Mouse (Mus musculus) midbrain, embryonic 11.5 days (tissue): Measurements from ENCODE around the gene Sowaha. TPM values are rescaled to one million over a fixed set of nuclear protein-coding genes. Genes with fewer than 3 reads are reported as not detected.

Experiments used
- ATAC-seq: fragments of 200-750 bp; cut with Nextera tagmentation; 2 replicates; pipeline ENCODE4 v1.8.0; 2017; ENCODE audit warnings: moderate TSS enrichment, moderate library complexity; ENCODE audit not compliant: low FRiP score
- DNase-seq: peaks from one replicate; pipeline ENCODE4 v3.0.0; 2015; ENCODE audit warnings: low spot score; ENCODE audit errors: missing footprints
- H3K27ac ChIP-seq: fragments of 300-500 bp; sonication (generic); 2 replicates; pipeline ENCODE4 v1.5.1; 2014; ENCODE audit warnings: low read depth, low read length
- H3K27me3 ChIP-seq: fragments of 300-500 bp; sonication (generic); 2 replicates; pipeline ENCODE4 v1.6.1; 2014; ENCODE audit warnings: mild to moderate bottlenecking, low read length, moderate library complexity, mixed read lengths; ENCODE audit not compliant: control insufficient read depth, insufficient read depth
- H3K36me3 ChIP-seq: fragments of 300-500 bp; sonication (generic); 2 replicates; pipeline ENCODE4 v1.6.1; 2014; ENCODE audit warnings: mild to moderate bottlenecking, low read length, moderate library complexity, mixed read lengths; ENCODE audit not compliant: control insufficient read depth, insufficient read depth
- H3K4me1 ChIP-seq: fragments of 300-500 bp; sonication (generic); 2 replicates; pipeline ENCODE4 v1.6.1; 2014; ENCODE audit warnings: low read length; ENCODE audit not compliant: control insufficient read depth, insufficient read depth
- H3K4me2 ChIP-seq: fragments of 300-500 bp; sonication (generic); 2 replicates; pipeline ENCODE4 v1.6.1; 2014; ENCODE audit warnings: mild to moderate bottlenecking, moderate library complexity
- H3K4me3 ChIP-seq: fragments of 300-500 bp; sonication (generic); 2 replicates; pipeline ENCODE4 v1.5.1; 2014; ENCODE audit warnings: low read depth, low read length
- H3K9ac ChIP-seq: fragments of 300-500 bp; sonication (generic); 2 replicates; pipeline ENCODE4 v1.6.1; 2014; ENCODE audit warnings: low read length
- H3K9me3 ChIP-seq: fragments of 300-500 bp; sonication (generic); 2 replicates; pipeline ENCODE4 v1.6.1; 2016; ENCODE audit warnings: low read length; ENCODE audit not compliant: control insufficient read depth
- WGBS: fragments of 180-500 bp; shearing (Covaris S2); extraction: QIAGEN DNeasy Blood & Tissue Kit; methylation state at CpG from one replicate; pipeline ENCODE4 v1.1.7; 2014; 5-methylcytosine and 5-hydroxymethylcytosine counted together
- polyA plus RNA-seq: library from polyadenylated mRNA; unstranded; fragments of >200 nt; fragmentation: Nextera tagmentation; extraction: Ambion mirVana; gene quantifications from 2 replicates; pipeline ENCODE4 v1.2.1, GENCODE M21; 2014

The Sowaha gene
- polyA plus RNA-seq, 1 experiment from 2014 or later = 0.05 TPM

DNA sequence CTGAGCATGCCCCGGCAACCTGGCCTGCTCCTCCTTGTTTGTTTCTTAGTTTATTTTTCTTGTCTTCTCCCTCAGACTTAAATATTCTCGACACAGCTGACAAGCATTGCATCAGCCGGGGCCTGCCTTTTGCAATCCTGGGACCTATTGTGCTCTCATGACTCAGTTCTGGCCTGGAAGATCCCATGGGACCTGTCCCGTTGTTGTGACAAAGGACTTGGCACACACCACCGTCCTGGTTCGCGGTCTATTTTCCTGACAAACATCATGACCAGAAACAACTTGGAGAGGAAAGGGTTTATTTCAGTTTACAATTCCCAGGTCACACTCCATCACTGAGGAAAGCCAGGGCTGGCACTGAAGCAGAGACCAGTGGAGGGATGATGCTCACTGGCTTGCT lies 28.1 kb upstream of the Sowaha start:
- H3K27ac ChIP-seq = no peak overlapping the region
- no peaks in the 10 kb centered on the region for H3K27me3 ChIP-seq
- DNase-seq (no peak), ATAC-seq (no peak)
- no peak overlapping the region for H3K9ac ChIP-seq
- H3K9me3 ChIP-seq = no peaks in the 10 kb centered on the region
- no peak overlapping the region for H3K4me3 ChIP-seq
- H3K4me1 ChIP-seq = no peaks in the 10 kb centered on the region
- H3K36me3 ChIP-seq = no peaks in the 10 kb centered on the region
- H3K4me2 ChIP-seq = no peak overlapping the region
- WGBS = 74% methylated on average over 7 of the region's 7 CpGs

GRCm38 (mm10) chr11:53507098-53507805 lies 27.2 kb upstream of the Sowaha start:
- WGBS = 90% methylated on average over 9 of the region's 9 CpGs
- Histone ChIP-seq H3K9me3 (no peaks in the 10 kb centered on the region), H3K36me3 (no peaks in the 10 kb centered on the region), H3K27me3 (no peaks in the 10 kb centered on the region), H3K4me3 (no peak overlapping the region), H3K27ac (no peak overlapping the region), H3K4me2 (no peak overlapping the region), H3K9ac (no peak overlapping the region), H3K4me1 (no peaks in the 10 kb centered on the region)
- ATAC-seq (no peak), DNase-seq (no peak)

- Histone ChIP-seq H3K9me3 (no peaks in the 10 kb centered on the region), H3K4me1 (peaks cover 3% of the 10 kb centered on the region; the same call in 1 of the 2 replicates), H3K4me3 (no peak overlapping the region), H3K36me3 (no peaks in the 10 kb centered on the region), H3K27me3 (peaks cover 9% of the 10 kb centered on the region), H3K27ac (no peak overlapping the region), H3K4me2 (no peak overlapping the region), H3K9ac (no peak overlapping the region)
- WGBS = 74% methylated on average over 5 of the region's 5 CpGs
- no peak for ATAC-seq
- no peak for DNase-seq
Observed at GRCm38 (mm10) chr11:53505026-53505663, 25.1 kb upstream of the Sowaha start.

DNA sequence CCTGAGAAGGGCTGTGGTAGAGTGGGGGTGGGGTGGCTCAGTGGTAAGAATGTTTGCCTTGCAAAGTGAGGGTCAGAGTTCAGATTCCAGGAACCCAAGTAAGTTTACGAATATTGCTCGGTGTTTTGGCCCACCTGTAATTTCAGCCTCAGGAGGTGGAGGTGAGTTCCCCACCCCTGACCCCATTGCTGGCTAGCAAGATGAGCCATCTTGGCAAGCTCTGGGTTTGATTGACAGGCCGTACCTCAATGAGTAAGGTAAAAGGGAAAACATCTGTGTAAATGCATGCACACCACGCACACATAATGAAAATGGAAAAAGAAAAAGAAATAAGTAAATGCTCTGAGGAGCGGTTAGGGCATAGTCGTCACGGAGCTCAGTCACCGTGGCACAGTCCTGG lies 24.3 kb upstream of the Sowaha start:
- Histone ChIP-seq H3K36me3 (no peaks in the 10 kb centered on the region), H3K27me3 (peaks cover 14% of the 10 kb centered on the region), H3K4me2 (no peak overlapping the region), H3K4me3 (no peak overlapping the region), H3K27ac (no peak overlapping the region), H3K9ac (no peak overlapping the region), H3K9me3 (no peaks in the 10 kb centered on the region), H3K4me1 (peaks cover 3% of the 10 kb centered on the region; the same call in 1 of the 2 replicates)
- WGBS = 90% methylated on average over 8 of the region's 8 CpGs
- ATAC-seq (no peak), DNase-seq (no peak)

DNA sequence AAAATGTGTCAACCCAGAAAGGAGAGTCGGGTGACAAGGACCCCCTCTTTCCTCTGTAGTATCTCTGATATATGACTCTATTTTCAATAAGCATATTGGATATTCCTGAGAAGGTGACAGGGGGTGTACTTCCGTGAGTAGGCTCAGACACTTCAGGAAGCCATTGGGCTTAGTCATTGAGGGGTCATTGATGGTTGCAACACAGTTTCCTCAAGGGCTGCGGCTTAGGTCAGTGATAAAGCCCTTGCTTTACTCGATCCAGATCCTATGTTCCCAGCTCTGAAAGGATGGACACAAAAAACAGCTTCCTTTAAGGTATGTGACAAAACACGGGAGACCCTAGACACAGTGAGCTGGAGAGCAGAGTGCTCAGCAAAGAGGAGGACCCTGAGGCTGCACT lies 23.7 kb upstream of the Sowaha start:
- Histone ChIP-seq H3K4me2 (no peak overlapping the region), H3K9me3 (no peaks in the 10 kb centered on the region), H3K9ac (no peak overlapping the region), H3K4me3 (no peak overlapping the region), H3K4me1 (peaks cover 3% of the 10 kb centered on the region; the same call in 1 of the 2 replicates), H3K36me3 (no peaks in the 10 kb centered on the region), H3K27ac (no peak overlapping the region), H3K27me3 (peaks cover 15% of the 10 kb centered on the region)
- no peak for ATAC-seq
- WGBS = 83% methylated on average over 5 of the region's 5 CpGs
- DNase-seq = no peak

- no peaks in the 10 kb centered on the region for H3K36me3 ChIP-seq
- no peak overlapping the region for H3K4me2 ChIP-seq
- peaks cover 3% of the 10 kb centered on the region; the same call in 1 of the 2 replicates for H3K4me1 ChIP-seq
- H3K27me3 ChIP-seq = peaks cover 20% of the 10 kb centered on the region
- H3K9me3 ChIP-seq = no peaks in the 10 kb centered on the region
- H3K9ac ChIP-seq = no peak overlapping the region
- H3K27ac ChIP-seq = no peak overlapping the region
- no peak for ATAC-seq
- 84% methylated on average over 8 of the region's 8 CpGs for WGBS
- H3K4me3 ChIP-seq = no peak overlapping the region
- peak; percentile 75 for DNase-seq
Observed at GRCm38 (mm10) chr11:53502039-53502765, 22.1 kb upstream of the Sowaha start.

DNA sequence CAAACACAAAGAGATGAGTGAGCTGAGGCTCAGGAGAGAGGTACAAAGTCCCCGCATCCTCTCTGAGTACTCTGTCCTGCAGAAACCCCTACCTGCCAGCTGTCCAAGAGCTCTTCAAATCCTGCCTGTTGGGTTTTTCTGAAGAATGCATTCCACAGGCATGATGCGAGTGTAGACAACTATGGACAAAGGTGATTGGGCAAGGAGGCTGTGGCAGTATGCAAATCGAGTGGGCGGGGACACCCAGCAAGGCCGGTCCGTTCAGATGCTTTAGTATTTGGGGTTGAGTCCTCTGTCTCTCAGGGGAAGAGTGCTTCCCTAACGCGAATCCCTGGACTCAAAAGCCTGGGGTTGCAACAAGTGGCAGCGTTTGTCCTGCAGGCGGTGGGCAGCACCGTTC lies 20.5 kb upstream of the Sowaha start:
- Histone ChIP-seq H3K9ac (no peak overlapping the region), H3K4me1 (peaks cover 4% of the 10 kb centered on the region; the same call in 1 of the 2 replicates), H3K27ac (no peak overlapping the region), H3K36me3 (no peaks in the 10 kb centered on the region), H3K27me3 (peaks cover 28% of the 10 kb centered on the region), H3K9me3 (no peaks in the 10 kb centered on the region), H3K4me2 (no peak overlapping the region), H3K4me3 (no peak overlapping the region)
- ATAC-seq (no peak), DNase-seq (peak; percentile 86)
- WGBS = 9% methylated on average over 11 of the region's 11 CpGs

GRCm38 (mm10) chr11:53496946-53497345 lies 16.9 kb upstream of the Sowaha start:
- ATAC-seq (no peak), DNase-seq (no peak)
- H3K27ac ChIP-seq = no peak overlapping the region
- no peaks in the 10 kb centered on the region for H3K36me3 ChIP-seq
- H3K9me3 ChIP-seq = no peaks in the 10 kb centered on the region
- H3K4me1 ChIP-seq = peaks cover 18% of the 10 kb centered on the region
- H3K9ac ChIP-seq = no peak overlapping the region
- no peak overlapping the region for H3K4me2 ChIP-seq
- WGBS = 80% methylated on average over 6 of the region's 6 CpGs
- no peak overlapping the region for H3K4me3 ChIP-seq
- H3K27me3 ChIP-seq = peaks cover 28% of the 10 kb centered on the region

DNA sequence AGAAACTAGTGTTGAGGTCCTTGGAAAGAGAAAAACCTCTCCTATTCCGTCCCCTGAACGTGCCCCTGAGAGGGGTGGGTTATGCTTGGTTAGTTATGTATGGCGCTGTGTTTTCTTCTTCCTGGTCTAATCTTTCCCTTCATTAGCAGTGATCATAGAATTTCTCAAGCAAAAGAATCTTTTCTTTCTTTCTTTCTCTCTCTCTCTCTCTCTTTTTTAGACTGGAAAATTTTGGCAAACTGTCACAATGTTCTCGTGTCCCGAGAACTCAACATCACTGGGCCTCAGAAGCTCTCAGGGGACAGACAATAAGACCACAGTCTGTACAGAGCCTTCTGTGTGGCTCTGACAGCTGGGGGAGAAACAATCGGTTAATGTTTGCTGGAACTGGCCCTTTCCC lies 15.3 kb upstream of the Sowaha start:
- no peak for DNase-seq
- no peaks in the 10 kb centered on the region for H3K9me3 ChIP-seq
- no peak for ATAC-seq
- peak overlapping the region; percentile 35; the same call in 1 of the 2 replicates for H3K27ac ChIP-seq
- H3K4me1 ChIP-seq = peaks cover 22% of the 10 kb centered on the region
- H3K9ac ChIP-seq = no peak overlapping the region
- no peak overlapping the region for H3K4me3 ChIP-seq
- 20% methylated on average over 6 of the region's 6 CpGs for WGBS
- H3K36me3 ChIP-seq = no peaks in the 10 kb centered on the region
- peaks cover 23% of the 10 kb centered on the region for H3K27me3 ChIP-seq
- no peak overlapping the region for H3K4me2 ChIP-seq
